Mouse (Mus musculus): ENCODE data around the gene Pik3r1.

The Pik3r1 gene

DNA sequence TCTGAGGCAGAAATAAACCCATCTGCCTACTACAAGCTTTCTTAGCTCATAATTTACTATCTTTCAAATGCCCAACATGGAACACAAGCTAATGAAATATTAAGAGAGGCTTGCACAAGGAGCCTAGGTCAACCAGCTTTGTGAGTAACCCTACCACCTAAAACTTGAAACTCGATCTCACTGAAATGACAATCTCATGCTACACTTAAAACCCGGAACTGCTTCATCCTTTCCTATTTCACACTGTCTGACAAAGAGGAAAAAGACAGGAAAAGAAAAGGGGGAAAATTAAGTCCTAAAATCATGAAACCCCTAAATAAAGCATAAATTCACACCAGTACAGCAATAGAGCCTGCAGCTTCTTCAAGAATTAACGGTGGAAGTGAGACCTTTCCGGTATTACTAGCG lies 1.4 kb downstream of the Pik3r1 start:
- DNase-seq = no peak

DNA sequence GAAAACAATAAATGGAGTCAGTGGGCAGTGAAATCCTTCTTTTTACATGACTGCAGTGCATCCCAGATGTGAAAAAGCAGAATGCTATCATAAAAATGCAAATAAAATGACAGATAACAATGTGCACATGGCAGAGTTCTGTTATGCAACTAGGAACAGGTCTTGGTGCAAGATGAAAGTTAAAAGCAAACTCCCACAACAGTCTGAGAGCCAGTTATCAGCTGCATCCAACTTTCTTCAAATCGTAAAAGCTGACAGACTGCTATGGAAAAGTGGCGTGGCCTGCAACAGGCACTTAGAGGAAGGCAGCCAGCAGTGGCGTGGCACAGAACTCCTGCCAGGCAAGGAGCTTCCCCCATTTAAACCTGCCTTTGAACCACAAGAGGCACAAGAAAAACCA lies 2.0 kb downstream of the Pik3r1 start:
- no peak for DNase-seq

DNA sequence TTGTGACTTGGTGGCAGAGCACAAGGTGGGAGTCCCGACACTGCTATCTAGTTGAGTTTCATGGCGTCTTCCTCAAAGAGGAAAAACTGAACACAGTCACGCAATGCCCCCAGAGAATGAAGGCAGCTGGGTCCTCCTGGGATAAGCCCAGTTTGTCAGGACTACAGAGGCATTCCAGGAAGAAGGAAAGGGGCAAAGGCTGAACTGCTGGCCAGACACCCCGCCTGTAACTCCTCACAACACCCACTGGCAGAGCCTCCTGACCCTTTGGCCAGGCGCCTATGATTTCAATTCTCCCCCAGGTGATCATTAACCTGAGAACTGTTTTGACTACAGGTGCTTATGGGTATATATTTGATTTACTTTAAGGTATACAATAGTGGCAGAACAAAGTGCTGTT lies 3.9 kb downstream of the Pik3r1 start:
- no peak for DNase-seq

DNA sequence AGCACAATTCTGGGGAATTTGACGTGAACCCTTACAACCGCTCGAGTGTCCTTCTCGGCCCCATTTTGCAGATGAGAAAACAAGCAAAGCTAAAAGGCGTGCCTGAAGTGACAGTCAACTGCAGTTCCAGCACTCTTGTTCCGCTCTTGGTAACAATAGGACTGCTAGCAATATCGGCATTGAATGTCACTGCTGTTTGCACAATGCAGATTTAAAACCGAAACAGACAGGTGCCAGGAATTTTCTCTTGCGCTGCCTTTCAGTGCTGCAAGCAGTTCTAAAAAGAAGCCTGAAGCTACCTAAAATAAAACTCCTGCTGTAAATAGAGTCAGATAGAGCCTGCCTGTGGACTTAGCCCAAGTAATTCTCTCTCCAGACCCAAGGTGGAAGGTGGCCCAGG lies 4.3 kb downstream of the Pik3r1 start:
- no peak for DNase-seq

DNA sequence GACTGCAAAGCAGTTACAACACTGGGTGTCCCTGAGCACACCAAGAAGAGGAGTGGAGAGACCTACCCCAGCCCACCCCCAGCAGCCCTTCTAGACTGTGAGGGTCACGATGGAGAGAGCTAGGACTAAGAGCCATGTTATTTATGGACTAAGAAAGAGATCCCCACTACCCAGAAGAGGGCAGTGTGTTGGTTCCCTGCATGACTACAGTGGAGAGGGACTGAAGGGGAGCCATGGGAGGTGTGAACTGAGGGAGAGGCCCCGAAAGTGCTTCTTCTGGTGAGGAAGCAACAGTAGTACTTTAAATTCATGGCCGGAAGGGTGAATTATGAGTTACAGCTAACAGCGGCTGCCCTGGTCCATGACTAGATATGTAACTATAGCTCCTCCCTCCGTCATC lies 4.9 kb downstream of the Pik3r1 start:
- no peak for DNase-seq

DNA sequence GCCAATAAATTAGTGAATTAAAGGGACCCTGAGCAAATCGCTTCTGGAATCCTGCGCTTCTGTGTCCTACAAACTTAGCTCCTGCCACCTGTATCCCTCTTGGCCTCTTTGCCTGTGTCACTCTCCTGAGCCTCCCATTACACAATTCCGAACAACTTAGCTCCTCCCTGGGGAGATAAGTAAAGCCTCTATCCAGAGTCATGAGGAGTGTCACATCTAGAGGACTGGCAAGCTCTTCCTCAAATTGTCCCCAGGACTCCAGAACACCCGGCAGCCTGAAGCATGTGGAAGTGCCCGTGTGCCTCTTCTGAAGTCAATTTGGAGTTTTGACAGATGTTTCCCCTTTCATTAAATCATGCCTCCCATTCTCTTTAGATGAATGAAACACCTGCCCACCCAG lies 6.4 kb downstream of the Pik3r1 start:
- no peak for DNase-seq

DNA sequence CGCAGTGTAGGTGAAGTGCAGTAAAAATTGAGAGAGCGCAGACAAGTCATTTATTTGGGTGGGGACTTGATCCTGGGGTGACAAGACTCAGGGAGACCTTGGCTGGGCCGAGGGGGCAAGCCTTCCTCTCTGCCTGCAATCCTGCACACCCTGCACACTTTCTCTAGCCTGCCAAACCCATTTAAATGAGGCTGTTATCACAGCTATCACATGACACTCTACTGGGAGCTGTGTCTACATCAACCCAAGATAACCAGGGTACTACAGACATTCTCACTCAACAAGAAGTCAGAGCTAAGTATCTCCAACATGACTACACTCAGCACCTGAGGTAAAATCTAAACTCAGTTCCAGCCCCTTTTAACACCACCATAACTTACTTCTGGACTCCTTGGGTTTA lies 7.1 kb downstream of the Pik3r1 start:
- no peak for DNase-seq

DNA sequence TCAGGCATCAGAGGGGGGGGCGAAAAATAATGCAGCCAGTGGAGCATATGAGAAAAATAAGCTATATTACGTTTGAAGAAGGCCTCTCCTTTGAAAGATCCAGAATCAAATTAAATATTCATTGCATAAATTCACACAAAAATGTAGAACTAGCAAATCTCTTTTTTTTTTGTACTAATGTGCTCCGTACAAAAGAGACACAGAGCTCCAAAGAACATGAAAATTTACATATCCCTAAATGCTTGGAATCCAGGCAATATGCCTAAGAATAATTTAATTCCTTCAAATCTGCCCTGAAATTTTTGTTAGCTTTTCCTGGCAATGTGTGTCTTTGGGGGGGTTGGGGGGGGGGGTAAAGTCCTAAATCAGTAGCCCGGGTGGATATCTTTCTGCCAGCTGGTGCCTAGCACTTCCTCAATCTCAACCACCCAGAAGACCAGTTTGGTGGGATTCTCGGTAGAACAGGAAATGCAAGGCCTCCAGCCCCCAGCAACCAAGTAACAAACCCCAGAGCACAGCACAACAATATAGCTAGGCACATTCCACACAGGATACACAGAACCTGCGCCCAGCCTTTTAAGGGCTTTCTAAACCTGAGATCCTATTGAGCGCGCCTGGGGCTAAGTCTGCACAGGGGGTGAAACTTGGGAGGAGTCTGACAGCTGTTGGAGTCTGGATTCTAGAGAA lies 7.9 kb downstream of the Pik3r1 start:
- DNase-seq = peak; percentile 32

DNA sequence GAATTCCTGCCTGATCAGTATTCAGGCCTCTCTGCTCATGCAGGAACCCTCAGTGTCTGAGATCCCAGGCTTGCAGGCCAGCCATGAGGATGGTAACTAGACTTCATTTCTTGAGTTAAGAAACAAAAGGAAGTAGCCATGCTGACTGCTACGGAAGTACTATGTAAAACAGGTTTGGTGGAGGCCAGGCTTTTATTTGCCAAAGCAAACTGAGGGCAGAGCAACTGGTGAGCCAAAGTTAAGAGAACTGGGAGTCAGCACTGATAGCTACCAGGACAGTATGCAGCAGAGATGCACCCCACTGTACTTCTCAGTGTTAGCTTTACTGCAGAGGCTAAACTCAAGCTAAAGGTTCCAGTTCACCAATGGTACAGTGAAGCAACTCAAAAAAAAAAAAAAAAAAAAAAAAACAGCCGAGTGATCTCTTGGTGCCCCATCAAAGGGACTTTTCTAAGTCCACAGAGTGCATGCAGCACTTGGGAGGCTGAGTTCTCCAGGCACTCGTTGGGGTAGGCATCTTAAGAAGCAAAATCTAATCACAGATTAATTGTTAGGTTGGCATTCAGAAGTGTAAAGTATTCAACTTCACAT lies 8.6 kb downstream of the Pik3r1 start:
- DNase-seq = no peak

DNA sequence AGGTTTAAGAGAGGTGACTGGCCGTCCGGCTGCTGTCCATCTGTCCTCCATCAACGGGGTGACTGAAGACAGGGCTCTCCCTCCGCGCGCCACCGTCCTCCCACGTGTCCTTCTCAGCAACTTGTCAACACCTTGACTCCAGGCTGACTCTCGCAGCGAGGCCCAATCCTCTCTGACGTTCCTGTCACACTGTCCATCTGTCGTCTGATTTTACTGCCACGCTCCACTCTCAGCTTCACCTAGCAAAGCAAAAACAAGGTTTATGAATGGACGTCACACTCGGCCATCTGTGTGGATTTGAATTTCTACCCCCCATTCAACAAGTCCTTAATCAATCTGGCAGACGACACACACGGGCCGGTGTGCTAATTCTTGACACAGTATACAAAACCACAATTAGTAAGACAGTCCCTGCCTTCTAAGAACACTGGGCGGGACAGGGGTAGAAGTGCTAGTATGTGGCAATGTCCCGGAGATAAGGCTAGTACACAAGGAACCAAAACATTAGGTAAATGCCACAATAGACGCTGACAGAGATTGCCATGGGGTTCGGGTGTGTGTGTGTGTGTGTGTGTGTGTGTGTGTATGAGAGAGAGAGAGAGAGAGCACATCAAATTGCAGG lies 10.1 kb downstream of the Pik3r1 start:
- no peak for DNase-seq

DNA sequence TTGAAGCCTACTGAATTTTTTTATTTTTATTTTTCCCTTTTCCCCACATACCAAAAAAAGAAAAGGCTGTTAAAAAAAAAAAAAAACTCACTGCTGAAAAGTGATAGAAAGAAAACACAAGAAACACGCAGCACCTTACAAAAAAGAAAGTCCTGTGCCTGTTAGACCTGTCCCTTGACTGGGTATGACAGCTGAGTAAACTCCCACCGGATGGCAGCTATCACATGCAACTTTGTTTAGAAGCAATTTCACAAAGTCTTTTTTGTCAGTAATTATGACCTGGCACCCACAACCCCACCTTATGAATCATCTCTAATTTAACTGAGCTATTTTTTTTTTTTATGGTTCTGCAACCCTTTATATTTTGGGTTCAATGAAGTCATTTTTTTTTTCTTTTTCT lies 12.8 kb downstream of the Pik3r1 start:
- no peak for DNase-seq

DNA sequence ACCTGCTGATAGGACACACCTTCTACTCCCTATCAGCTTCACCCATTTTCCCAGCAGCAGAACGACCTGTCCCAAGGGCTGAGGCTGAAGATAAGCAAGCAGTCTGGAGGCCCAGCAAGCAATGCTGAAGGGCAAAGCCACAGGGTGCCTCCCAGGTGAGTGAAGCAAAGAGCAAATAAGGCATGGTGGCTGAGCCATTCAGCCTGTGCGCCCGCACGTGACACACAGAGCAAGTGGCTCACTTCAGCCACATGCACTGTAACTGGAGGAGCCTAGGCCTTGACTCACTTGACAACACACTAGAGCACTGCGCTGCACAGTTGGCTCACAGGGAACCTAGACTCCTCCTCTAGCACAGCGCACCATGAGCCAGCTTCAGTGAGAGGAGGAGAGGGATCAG lies 14.4 kb downstream of the Pik3r1 start:
- no peak for DNase-seq

DNA sequence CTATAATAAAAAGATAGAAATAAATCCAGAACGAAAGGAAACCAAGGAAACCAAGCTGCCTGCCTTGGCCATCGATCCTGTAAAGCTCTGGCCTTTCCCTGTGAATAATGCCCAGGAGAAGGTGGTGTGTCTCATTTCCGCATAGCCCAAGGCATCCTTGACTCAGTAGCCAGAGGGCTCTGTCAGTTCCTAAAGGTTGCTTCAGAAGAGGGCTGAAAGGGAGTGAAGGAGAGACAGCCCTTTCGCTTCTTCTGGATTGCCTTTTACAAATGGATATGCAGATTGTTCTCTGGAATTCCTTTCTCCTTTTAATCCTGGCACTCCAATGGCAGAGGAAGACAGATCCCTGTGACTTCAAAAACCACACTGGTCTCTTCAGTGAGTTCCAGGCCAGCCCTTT lies 16.2 kb downstream of the Pik3r1 start:
- DNase-seq = no peak

DNA sequence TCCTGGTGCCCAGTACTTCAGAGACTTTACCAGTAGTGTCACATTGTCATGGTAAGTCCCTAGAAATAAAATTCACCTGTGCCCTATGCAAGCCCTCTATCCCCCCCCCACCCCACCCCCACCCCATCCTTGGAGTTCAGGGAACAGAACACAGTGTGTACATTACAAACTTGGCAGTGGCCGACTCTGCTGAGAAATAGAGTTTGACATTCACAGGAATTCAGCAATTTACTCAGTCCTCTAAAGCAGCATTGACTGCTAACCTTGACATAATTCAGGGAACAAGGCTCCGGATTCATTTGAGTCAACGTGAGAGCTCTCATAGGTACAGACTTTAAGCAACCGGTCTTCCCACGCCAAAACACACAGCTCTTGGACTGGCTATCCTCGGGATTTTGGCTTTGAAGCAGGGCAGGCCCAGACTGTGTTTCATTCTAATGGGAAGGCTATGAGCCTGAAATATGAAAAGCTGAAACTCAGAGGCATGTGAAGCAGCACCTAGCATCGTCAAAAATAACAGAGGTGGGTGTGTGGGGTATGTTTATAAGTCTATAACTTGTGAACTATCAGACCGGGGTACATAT lies 21.9 kb downstream of the Pik3r1 start:
- no peak for DNase-seq

DNA sequence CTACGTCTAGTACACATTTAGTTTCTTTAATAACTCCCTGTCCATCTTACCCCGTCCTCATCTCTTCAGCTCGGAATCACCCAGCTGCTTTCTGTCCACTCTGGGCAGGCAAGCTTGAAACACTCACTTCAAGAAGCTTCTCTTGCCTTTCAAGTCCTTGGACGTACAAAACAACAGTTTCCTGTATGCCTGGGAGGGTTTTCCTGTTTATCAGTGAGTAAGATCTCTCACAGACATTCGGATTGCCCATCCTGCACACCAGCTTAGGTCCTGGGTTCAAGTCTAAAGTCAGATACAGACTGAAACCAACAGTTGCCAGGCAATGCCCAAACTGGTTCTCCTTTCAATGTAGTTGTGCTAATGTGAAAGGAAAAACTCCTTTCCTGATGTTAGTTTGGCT lies 23.1 kb downstream of the Pik3r1 start:
- DNase-seq = no peak

DNA sequence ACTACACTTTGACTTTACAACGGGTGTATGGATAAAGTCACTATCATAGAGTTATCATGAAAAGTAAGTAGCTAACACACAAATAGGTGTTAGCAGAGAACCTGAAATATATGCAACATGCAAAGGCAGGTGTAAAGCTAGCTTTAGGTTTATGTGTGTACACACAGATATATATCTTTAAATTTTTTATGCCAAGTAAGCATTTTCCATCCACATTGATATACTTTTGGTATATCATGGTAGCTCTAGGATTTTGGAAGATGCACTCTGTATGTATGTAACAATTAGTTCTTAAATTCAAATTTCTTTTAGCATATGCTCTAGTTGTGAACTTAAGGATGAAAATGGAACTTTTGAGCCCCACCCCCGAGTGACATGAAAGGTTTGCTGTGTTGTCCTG lies 24.0 kb downstream of the Pik3r1 start:
- DNase-seq = no peak

DNA sequence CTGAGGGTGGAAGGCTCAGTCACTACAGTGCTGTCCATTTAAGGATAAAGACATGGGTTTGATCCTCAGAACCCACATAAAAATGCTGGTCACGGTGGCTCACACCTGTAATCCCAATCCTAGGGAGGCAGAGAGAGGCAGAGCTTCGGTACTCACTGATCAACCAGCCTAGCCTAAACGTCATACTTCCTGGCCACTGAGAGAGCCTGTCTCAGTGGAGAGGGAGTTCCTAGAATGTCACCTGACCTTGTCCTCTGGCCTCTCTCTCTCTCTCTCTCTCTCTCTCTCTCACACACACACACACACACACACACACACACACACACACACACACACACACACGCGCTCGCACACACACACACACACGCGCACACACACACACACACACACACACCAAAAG lies 24.8 kb downstream of the Pik3r1 start:
- DNase-seq = no peak

DNA sequence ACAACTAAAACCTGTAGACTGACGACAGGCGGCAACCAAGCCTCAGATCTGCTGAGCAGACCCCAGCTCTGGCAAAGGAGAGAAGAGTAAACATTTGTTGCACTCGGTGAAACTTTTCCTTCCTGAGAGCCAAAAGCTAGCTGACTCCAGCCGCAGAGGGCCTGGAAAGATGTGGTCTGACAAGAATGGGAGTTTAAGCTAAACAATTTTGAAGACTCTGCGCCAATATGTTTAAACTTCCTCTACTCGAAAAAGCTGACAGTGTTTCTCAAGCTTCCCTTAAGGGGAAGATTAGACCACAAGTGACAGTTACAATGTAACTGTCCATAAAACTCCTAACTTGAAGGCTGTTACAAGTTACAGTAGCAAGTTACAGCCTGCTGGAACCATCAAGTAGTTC lies 25.4 kb downstream of the Pik3r1 start:
- no peak for DNase-seq

DNA sequence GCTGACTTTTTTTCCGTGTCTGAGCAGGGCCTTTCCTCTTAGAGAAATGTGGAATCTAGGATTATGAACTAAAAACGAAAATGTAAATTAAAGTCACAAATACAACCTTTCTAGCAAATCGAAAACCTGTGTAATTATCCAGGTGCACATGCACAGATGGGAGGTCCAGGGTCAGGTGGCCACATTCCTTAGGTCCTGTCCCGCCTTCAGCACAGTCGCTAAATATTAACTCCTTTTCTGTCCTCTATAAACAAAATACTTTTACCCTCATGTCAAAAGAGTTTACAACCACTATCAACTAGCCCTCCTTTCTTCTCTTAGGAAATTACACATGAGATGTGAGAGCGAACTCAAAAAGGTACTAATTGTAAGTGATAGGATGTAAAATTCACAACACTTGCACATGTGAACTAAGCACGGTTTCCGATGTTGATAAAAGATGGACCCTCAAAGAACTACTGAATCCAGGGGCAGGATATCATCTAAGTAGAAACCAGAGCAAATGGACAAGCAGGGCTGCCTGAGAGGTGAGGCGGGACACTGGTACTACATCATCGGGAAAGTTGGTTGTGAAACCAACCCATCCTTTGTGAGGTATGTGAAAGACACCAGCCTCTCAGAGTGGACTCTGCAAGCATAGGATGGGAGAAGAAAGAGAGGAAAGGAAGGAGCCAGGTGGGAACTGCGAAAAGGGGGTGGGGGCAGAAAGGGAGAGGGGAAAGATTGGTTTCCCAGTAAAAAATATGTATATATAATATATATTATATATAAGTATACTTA lies 26.3 kb downstream of the Pik3r1 start:
- no peak for DNase-seq

DNA sequence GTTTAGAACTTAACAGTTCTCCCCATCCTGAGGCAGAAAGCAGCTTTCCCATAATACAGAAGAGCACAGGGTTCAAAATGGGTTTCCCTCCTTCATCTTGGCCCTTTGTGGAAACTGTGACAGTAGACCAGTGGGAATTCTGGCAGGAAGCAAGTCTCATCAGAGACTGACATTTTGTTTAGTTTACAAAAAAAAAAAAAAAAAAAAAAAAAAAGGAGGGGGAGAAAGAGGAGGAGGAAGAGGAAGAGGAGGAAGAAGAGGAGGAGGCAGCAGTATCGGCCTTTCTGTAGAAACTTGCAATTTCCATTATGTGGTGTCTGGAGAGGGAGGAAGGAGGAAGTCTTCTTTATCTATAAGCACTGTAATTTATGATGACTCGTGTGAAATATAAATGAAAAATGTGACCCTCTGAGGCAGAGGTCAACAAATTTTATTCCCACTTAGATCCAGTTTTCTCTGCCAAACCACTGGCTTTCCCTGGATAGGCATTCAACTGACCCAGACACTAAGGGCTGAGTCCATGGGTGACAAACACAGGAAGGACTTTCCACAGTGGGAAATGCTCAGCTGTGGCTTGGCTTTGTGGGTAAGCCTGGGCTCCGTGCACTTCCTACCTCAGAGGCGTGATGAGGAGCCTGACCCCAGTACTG lies 28.2 kb downstream of the Pik3r1 start:
- no peak for DNase-seq

DNA sequence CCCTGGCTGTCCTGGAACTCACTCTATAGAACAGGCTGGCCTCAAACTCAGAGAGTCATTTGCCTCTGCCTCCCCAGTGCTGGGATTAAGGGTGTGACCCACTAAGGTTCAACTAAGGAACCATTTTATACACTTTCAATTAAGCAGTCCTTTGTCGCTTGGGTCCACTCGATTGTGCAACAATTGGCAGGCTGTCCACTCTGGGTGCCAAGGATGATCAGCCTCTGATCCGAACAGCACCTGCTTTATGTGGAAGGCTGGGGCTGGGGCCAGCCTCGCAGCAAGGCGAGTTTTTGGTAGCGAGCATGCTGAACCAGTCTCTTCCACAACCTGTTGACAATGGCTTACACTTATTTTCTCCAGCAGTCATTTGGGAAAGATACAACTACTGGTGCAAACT lies 29.2 kb downstream of the Pik3r1 start:
- DNase-seq = no peak

DNA sequence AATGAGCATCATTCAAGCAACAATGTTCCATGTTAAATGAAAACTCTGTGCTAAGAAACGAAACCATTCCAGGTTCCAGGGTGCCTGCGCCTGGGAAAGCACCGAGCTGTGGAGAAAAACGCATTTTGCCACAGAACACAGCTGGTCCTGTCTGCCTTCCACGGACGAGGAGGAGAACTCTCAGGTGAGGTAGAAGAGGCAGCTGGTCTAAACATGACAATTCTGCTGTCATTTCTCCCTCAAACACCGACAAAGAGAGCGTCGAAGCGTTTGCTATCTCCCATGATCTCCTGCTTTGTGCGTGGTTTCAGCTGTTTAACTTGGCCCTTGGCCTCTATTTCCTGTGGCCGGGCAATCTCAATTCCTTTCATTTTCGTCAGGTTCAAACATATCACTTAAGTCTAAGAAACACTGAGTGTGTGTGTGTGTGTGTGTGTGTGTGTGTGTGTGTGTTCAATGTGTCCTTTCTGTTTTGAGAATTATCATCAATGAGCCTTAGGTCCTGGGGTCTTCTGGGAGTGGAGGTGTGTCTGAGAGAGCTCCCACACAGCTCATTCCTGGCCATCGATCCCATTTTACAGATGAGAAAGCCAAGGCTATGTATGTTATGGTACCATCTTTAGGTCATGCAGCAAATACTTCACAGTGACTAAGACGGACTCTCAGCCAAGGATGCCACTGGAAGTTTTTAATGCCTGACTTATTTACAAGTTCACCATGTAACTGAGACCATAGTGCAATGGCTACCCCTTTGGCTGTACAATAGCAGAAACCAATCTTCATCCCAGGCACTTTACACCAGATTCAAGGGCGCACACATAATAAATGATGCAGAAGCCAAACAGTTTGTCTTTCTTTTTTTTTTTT lies 31.3 kb downstream of the Pik3r1 start:
- DNase-seq = no peak

All from thymus, postnatal 4 days (tissue).